Mouse (Mus musculus) MEL (cell line): ENCODE measurements around the gene St7. TPM values are rescaled to one million over a fixed set of nuclear protein-coding genes. Genes with fewer than 3 reads are reported as not detected.

Experiments
- DNase-seq: peaks from one replicate; pipeline ENCODE4 v3.0.0; 2011; ENCODE audit warnings: low read depth, low spot score
- H3K27ac ChIP-seq: 2 replicates; pipeline ENCODE4 v1.5.1; 2012; ENCODE audit warnings: low read depth, mild to moderate bottlenecking, control low read depth, low read length, moderate library complexity; ENCODE audit not compliant: control insufficient read depth
- H3K27me3 ChIP-seq, 2 experiments: fragments of 150-350 bp in 1 of 2; sonication (generic) in 1 of 2; 2 replicates each; pipeline ENCODE4 v1.6.1; 2012; ENCODE audit warnings: low read length in 2 of 2, mild to moderate bottlenecking in 2 of 2, improper control_type of control experiment in 1 of 2, moderate library complexity in 1 of 2; ENCODE audit not compliant: insufficient read depth in 2 of 2, control insufficient read depth in 1 of 2
- H3K36me3 ChIP-seq, 2 experiments: 2 replicates each; pipeline ENCODE4 v1.6.1; 2012 to 2014; ENCODE audit warnings: low read length in 2 of 2, improper control_type of control experiment in 1 of 2, inconsistent platforms in 1 of 2, mild to moderate bottlenecking in 1 of 2; ENCODE audit not compliant: insufficient read depth in 2 of 2, control insufficient read depth in 1 of 2
- H3K4me1 ChIP-seq, 2 experiments: fragments of 150-350 bp in 1 of 2; sonication (generic) in 1 of 2; 2 replicates each; pipeline ENCODE4 v1.6.1; 2012; ENCODE audit warnings: low read length in 2 of 2, improper control_type of control experiment in 1 of 2, mild to moderate bottlenecking in 1 of 2; ENCODE audit not compliant: insufficient read depth in 2 of 2, control insufficient read depth in 1 of 2
- H3K4me3 ChIP-seq, 2 experiments: fragments of 150-350 bp in 1 of 2; sonication (generic) in 1 of 2; 2 replicates each; pipeline ENCODE4 v1.5.1; 2012; ENCODE audit warnings: low read depth in 2 of 2, low read length in 2 of 2, mild to moderate bottlenecking in 2 of 2, moderate library complexity in 2 of 2, control low read depth in 1 of 2, improper control_type of control experiment in 1 of 2; ENCODE audit not compliant: control insufficient read depth in 1 of 2, insufficient read depth in 1 of 2
- H3K79me2 ChIP-seq: 2 replicates; pipeline ENCODE4 v1.6.1; 2012; ENCODE audit warnings: mild to moderate bottlenecking, low read length, moderate library complexity; ENCODE audit not compliant: control insufficient read depth, poor library complexity, insufficient read depth
- H3K9ac ChIP-seq: 2 replicates; pipeline ENCODE4 v1.6.1; 2012; ENCODE audit warnings: low read depth, mild to moderate bottlenecking, control low read depth, low read length, moderate library complexity; ENCODE audit not compliant: control insufficient read depth, poor library complexity, severe bottlenecking
- H3K9me3 ChIP-seq: fragments of 150-350 bp; sonication (generic); replicated peaks from 2 replicates; pipeline ENCODE4 v1.6.1; 2012; ENCODE audit warnings: mild to moderate bottlenecking, low read length, improper control_type of control experiment, moderate library complexity; ENCODE audit not compliant: insufficient read depth
- CHD1 ChIP-seq: IDR thresholded peaks from 2 replicates; pipeline ENCODE4 v1.6.1; 2012; ENCODE audit warnings: low read depth, mild to moderate bottlenecking, inconsistent platforms, low read length, improper control_type of control experiment
- CTCF ChIP-seq, 3 experiments: IDR thresholded peaks in 2 of 3; conservative IDR thresholded peaks in 1 of 3; 2 replicates each; pipeline ENCODE4 v1.5.1; 2011 to 2012; ENCODE audit warnings: low read length in 3 of 3, low read depth in 2 of 3, mild to moderate bottlenecking in 2 of 3, improper control_type of control experiment in 1 of 3, inconsistent platforms in 1 of 3, mixed read lengths in 1 of 3, moderate library complexity in 1 of 3; ENCODE audit not compliant: control insufficient read depth in 1 of 3, insufficient read depth in 1 of 3, poor library complexity in 1 of 3, severe bottlenecking in 1 of 3
- ELF1 ChIP-seq: IDR thresholded peaks from 2 replicates; pipeline ENCODE4 v1.6.1; 2014; ENCODE audit warnings: low read depth, mild to moderate bottlenecking, inconsistent platforms, low read length, improper control_type of control experiment, moderate library complexity
- EP300 ChIP-seq, 2 experiments: IDR thresholded peaks; 2 replicates each; pipeline ENCODE4 v1.6.1; 2011; ENCODE audit warnings: improper control_type of control experiment in 2 of 2, low read length in 2 of 2, low read depth in 1 of 2, mild to moderate bottlenecking in 1 of 2
- GABPA ChIP-seq: IDR thresholded peaks from 2 replicates; pipeline ENCODE4 v1.6.1; 2012; ENCODE audit warnings: low read depth, mild to moderate bottlenecking, inconsistent platforms, low read length, improper control_type of control experiment, moderate library complexity
- GATA1 ChIP-seq: IDR thresholded peaks from 2 replicates; pipeline ENCODE4 v1.6.1; 2011; ENCODE audit warnings: low read depth, low read length, improper control_type of control experiment
- HCFC1 ChIP-seq: IDR thresholded peaks from 2 replicates; pipeline ENCODE4 v1.6.1; 2012; ENCODE audit warnings: low read depth, mild to moderate bottlenecking, inconsistent platforms, low read length, improper control_type of control experiment, moderate library complexity
- JUND ChIP-seq: IDR thresholded peaks from 2 replicates; pipeline ENCODE4 v1.6.1; 2011; ENCODE audit warnings: low read depth, mild to moderate bottlenecking, improper control_type of control experiment, low read length
- MAFK ChIP-seq: IDR thresholded peaks from 2 replicates; pipeline ENCODE4 v1.6.1; 2011; ENCODE audit warnings: low read depth, mild to moderate bottlenecking, low read length, improper control_type of control experiment, borderline replicate concordance
- MXI1 ChIP-seq: IDR thresholded peaks from 2 replicates; pipeline ENCODE4 v1.6.1; 2011; ENCODE audit warnings: mild to moderate bottlenecking, low read depth, low read length, improper control_type of control experiment
- NELFE ChIP-seq: IDR thresholded peaks from 2 replicates; pipeline ENCODE4 v1.6.1; 2011; ENCODE audit warnings: low read depth, low read length, improper control_type of control experiment
- NRF1 ChIP-seq: IDR thresholded peaks from 2 replicates; pipeline ENCODE4 v1.6.1; 2014; ENCODE audit warnings: low read depth, mild to moderate bottlenecking, inconsistent platforms, low read length, improper control_type of control experiment, moderate library complexity; ENCODE audit not compliant: poor library complexity, insufficient read depth, severe bottlenecking
- POLR2A ChIP-seq, 2 experiments: IDR thresholded peaks; 2 replicates each; pipeline ENCODE4 v1.6.1; 2011 to 2012; ENCODE audit warnings: low read length in 2 of 2, mild to moderate bottlenecking in 2 of 2, control low read depth in 1 of 2, improper control_type of control experiment in 1 of 2, low read depth in 1 of 2, moderate library complexity in 1 of 2; ENCODE audit not compliant: control insufficient read depth in 1 of 2, insufficient read depth in 1 of 2, poor library complexity in 1 of 2
- POLR2AphosphoS5 ChIP-seq: IDR thresholded peaks from 2 replicates; pipeline ENCODE4 v1.6.1; 2012; ENCODE audit warnings: low read depth, borderline replicate concordance, mild to moderate bottlenecking, inconsistent platforms, low read length, moderate library complexity, mixed read lengths
- RAD21 ChIP-seq: IDR thresholded peaks from 2 replicates; pipeline ENCODE4 v1.6.1; 2011; ENCODE audit warnings: mild to moderate bottlenecking, low read depth, low read length, improper control_type of control experiment
- RCOR1 ChIP-seq: IDR thresholded peaks from 2 replicates; pipeline ENCODE4 v1.6.1; 2012; ENCODE audit warnings: low read depth, mild to moderate bottlenecking, inconsistent platforms, low read length, improper control_type of control experiment
- TAL1 ChIP-seq: IDR thresholded peaks from 2 replicates; pipeline ENCODE4 v1.6.1; 2012; ENCODE audit warnings: mild to moderate bottlenecking, inconsistent platforms, low read length, moderate library complexity, mixed read lengths
- TBP ChIP-seq: IDR thresholded peaks from 2 replicates; pipeline ENCODE4 v1.8.0; 2011; ENCODE audit warnings: low read depth, low read length, improper control_type of control experiment
- TCF12 ChIP-seq: IDR thresholded peaks from 2 replicates; pipeline ENCODE4 v1.6.1; 2014; ENCODE audit warnings: low read depth, mild to moderate bottlenecking, inconsistent platforms, low read length, improper control_type of control experiment, moderate library complexity
- UBTF ChIP-seq: IDR thresholded peaks from 2 replicates; pipeline ENCODE4 v1.6.1; 2012; ENCODE audit warnings: low read depth, mild to moderate bottlenecking, inconsistent platforms, low read length, improper control_type of control experiment, moderate library complexity, borderline replicate concordance; ENCODE audit not compliant: insufficient read depth
- USF1 ChIP-seq: IDR thresholded peaks from 2 replicates; pipeline ENCODE4 v1.6.1; 2014; ENCODE audit warnings: low read depth, mild to moderate bottlenecking, inconsistent platforms, low read length, improper control_type of control experiment, moderate library complexity
- ZC3H11A ChIP-seq: IDR thresholded peaks from 2 replicates; pipeline ENCODE4 v1.6.1; 2012; ENCODE audit warnings: low read depth, mild to moderate bottlenecking, inconsistent platforms, low read length, improper control_type of control experiment
- ZKSCAN1 ChIP-seq: IDR thresholded peaks from 2 replicates; pipeline ENCODE4 v1.6.1; 2012; ENCODE audit warnings: low read depth, mild to moderate bottlenecking, inconsistent platforms, low read length, improper control_type of control experiment, moderate library complexity
- polyA plus RNA-seq, 2 experiments: library from polyadenylated mRNA; stranded (reverse) in 1 of 2; unstranded in 1 of 2; fragments of >175 nt in 1 of 2; fragments of >200 nt in 1 of 2; gene quantifications; 2 replicates each; pipeline versions ENCODE4 v1.2.1 to v1.2.4; 2012; ENCODE audit warnings: low replicate concordance in 2 of 2, low read depth in 1 of 2; ENCODE audit not compliant: insufficient read length in 2 of 2, insufficient read depth in 1 of 2, missing spikeins in 1 of 2
- total RNA-seq: library from RNA; depleted of rRNA; stranded (reverse); fragments of 300-350 nt; gene quantifications from 2 replicates; pipeline ENCODE4 v1.2.3, GENCODE M21; 2012

St7 gene
- total and polyA plus RNA-seq, 3 experiments: 34.4 to 48.5 TPM; not detected in 1

DNA sequence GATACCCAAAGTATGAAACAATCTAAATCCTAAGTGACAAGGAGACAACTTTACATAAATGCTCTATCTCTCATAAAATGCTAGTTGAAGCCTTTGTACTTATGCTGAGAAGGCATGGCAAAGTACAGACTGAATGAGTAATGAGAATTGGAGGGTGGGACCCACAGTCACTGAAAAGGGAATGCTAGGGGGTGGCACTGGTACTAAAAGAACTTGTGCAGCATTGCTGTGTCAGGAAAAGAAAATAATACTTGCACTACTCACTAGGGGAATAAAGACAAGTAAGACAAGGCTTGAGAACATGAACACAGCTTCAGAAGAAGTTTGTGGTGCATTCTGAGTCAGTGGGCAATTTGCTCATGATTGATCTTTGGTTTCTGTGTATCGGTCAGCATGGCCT, 90.8 kb downstream of the St7 start:
- no peak for DNase-seq
- H3K36me3 ChIP-seq: peaks cover 0 to 18% of the 10 kb centered on the region in 2 experiments; a peak in 2 of 4 replicates
- no peaks in the 10 kb centered on the region for H3K27me3 ChIP-seq
- no peaks in the 10 kb centered on the region for H3K9me3 ChIP-seq
- H3K4me1 ChIP-seq: peaks cover 3 to 10% of the 10 kb centered on the region in 2 experiments; a peak in 3 of 4 replicates
- TF ChIP-seq USF1 (no peak), TCF12 (no peak), CHD1 (no peak), HCFC1 (no peak)
- TF ChIP-seq, all 39 proteins: peak for 0
- Histone ChIP-seq H3K4me3 (no peak overlapping the region), H3K79me2 (peaks cover 15% of the 10 kb centered on the region), H3K9ac (no peak overlapping the region), H3K27ac (no peak overlapping the region)

DNA sequence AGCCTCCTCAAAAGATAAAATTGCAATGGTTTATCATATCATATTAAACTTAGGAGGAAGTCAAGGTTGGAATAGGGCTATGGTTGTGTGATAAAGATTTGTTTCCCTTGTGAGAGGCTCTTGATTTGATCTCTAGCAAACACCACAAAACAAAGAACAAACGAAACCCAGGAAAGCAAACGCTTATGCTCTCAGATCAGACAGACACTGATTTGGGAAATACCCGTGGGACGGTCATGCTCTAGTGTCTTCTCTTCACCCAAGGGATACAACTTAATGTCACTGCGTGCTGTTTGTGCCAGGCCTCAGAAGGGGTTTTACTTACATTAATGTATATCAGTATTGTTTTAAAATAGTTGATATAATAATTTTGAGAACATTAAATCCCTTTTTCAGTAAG, 91.8 kb downstream of the St7 start:
- no peaks in the 10 kb centered on the region for H3K9me3 ChIP-seq
- no peak overlapping the region for H3K4me3 ChIP-seq
- no peak for TF ChIP-seq POLR2AphosphoS5
- TF ChIP-seq EP300 (IDR thresholded peaks at IDR 0.05; ENCODE audit: low read depth in 1 of 2, low read length in 2 of 2): 0 out of 4 replicates have a peak, but pooled peaks of 1 of the 2 experiments have one; percentile 8
- no peaks in the 10 kb centered on the region for H3K27me3 ChIP-seq
- peaks cover 13% of the 10 kb centered on the region for H3K79me2 ChIP-seq
- no peak overlapping the region for H3K27ac ChIP-seq
- peaks cover 0 to 15% of the 10 kb centered on the region in 2 experiments; a peak in 3 of 4 replicates for H3K36me3 ChIP-seq
- no peak for DNase-seq
- H3K4me1 ChIP-seq: peaks cover 0 to 10% of the 10 kb centered on the region in 2 experiments; a peak in 3 of 4 replicates
- H3K9ac ChIP-seq: no peak overlapping the region

DNA sequence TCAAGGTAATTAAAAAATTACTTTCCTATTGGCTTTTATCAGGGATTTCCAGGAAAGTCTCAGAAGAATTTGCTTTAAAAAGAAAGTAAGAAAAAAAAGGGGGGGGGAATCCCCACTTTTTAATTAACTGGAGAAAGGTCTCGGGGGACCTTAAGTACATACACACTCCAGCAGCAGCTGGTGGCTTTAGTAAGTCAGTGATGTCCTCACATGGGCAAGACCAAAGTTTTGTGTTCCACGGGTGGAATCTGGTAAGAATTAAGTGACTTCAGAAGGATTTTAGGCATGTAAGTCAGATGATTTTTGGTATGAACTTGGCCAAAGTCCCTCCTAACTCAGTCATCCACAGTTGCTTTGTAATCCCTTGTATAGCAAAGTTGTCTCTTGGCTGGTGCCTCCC, 92.5 kb downstream of the St7 start:
- no peak for TF ChIP-seq RAD21
- TF ChIP-seq GATA1: no peak
- TF ChIP-seq EP300 (IDR thresholded peaks at IDR 0.05; ENCODE audit: low read depth in 1 of 2, low read length in 2 of 2): no peak
- no peak for TF ChIP-seq MXI1
- TF ChIP-seq RCOR1: no peak
- no peak for TF ChIP-seq POLR2A (IDR thresholded peaks at IDR 0.05; ENCODE audit: control insufficient read depth in 1 of 2, insufficient read depth in 1 of 2, low read depth in 1 of 2, low read length in 2 of 2, poor library complexity in 1 of 2)
- TF ChIP-seq CTCF (IDR thresholded peaks at IDR 0.05 in 2 of 3, conservative IDR thresholded peaks at IDR 0.05 in 1 of 3; ENCODE audit: control insufficient read depth in 1 of 3, insufficient read depth in 1 of 3, low read depth in 2 of 3, low read length in 3 of 3, poor library complexity in 1 of 3, severe bottlenecking in 1 of 3): no peak
- no peak for TF ChIP-seq JUND
- no peak for TF ChIP-seq TBP
- TF ChIP-seq NELFE: no peak
- TF ChIP-seq MAFK: no peak
- TF ChIP-seq TCF12: no peak
- no peak for TF ChIP-seq UBTF
- TF ChIP-seq GABPA: no peak
- no peak for TF ChIP-seq ELF1
- TF ChIP-seq ZKSCAN1: no peak
- no peak for TF ChIP-seq NRF1
- no peak for TF ChIP-seq ZC3H11A
- no peak for TF ChIP-seq TAL1
- TF ChIP-seq, all 39 proteins: peak for 0
- H3K36me3 ChIP-seq: peaks cover 0 to 19% of the 10 kb centered on the region in 2 experiments; a peak in 3 of 4 replicates
- DNase-seq: no peak

More for the DNA sequence above, 92.5 kb downstream of the St7 start:
- no peaks in the 10 kb centered on the region for H3K9me3 ChIP-seq
- H3K4me1 ChIP-seq: peaks cover 6 to 12% of the 10 kb centered on the region in 2 experiments
- H3K9ac ChIP-seq: no peak overlapping the region
- H3K27me3 ChIP-seq: no peaks in the 10 kb centered on the region
- H3K4me3 ChIP-seq: no peak overlapping the region
- no peak overlapping the region for H3K27ac ChIP-seq
- H3K79me2 ChIP-seq: peaks cover 12% of the 10 kb centered on the region
